Comparison of ENCODE assay signal across 27 mouse cellular contexts in the genomic region with DNA sequence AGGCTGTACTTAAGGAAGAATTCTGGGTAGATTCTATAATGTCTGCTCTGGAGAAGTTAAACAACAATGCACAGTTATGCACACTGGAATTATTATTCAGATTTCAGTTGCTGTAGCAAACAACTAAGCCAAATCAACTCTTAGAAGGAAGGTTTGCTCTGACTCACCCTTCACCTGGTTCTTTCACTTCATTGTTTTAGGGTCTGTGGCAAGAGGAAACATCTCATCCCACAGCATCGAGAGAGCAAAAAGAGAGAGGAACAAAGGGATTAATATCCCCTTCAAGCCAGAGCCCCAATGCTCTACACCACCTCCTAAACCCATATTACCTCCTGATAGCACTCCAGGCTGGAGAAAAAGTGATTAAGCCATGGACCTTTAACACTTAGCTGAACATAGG.
"Had no signal": no experiment of that assay in that cellular context is flagged by ENCODE, and none has a peak within 500 bp of the region (broad histone marks: within the 10 kb centered on the region; RNA-seq: fewer than 3 reads in every experiment).

No protein-coding gene starts in this region.

- H3K4me1 ChIP-seq: embryonic facial prominence, embryonic 10.5 days; embryonic facial prominence, embryonic 12.5 days; embryonic facial prominence, embryonic 13.5 days; embryonic facial prominence, embryonic 15.5 days; forebrain, embryonic 10.5 days; forebrain, embryonic 12.5 days; forebrain, embryonic 13.5 days; forebrain, embryonic 15.5 days had no signal

- H3K9me3 ChIP-seq: embryonic facial prominence, embryonic 10.5 days; embryonic facial prominence, embryonic 12.5 days; embryonic facial prominence, embryonic 13.5 days; embryonic facial prominence, embryonic 15.5 days; forebrain, embryonic 10.5 days; forebrain, embryonic 12.5 days; forebrain, embryonic 13.5 days; forebrain, embryonic 15.5 days had no signal

- H3K27me3 ChIP-seq: embryonic facial prominence, embryonic 12.5 days; embryonic facial prominence, embryonic 13.5 days; embryonic facial prominence, embryonic 15.5 days; forebrain, embryonic 12.5 days; forebrain, embryonic 13.5 days; forebrain, embryonic 15.5 days had no signal

- H3K27ac ChIP-seq: embryonic facial prominence, embryonic 10.5 days; embryonic facial prominence, embryonic 12.5 days; embryonic facial prominence, embryonic 13.5 days; embryonic facial prominence, embryonic 15.5 days; forebrain, embryonic 10.5 days; forebrain, embryonic 12.5 days; forebrain, embryonic 13.5 days; forebrain, embryonic 15.5 days; gastrocnemius, adult 2 months; heart, adult 2 months had no signal

- ATAC-seq: forebrain, embryonic 13.5 days; forebrain, embryonic 14.5 days; forebrain, embryonic 15.5 days; forebrain, embryonic 16.5 days; forebrain, postnatal 0 days had no signal

- DNase-seq: cerebellum, adult 9-10 months; cerebellum, adult 9-11 months; cerebellum, postnatal 10 days; cerebellum, postnatal 14 days; cerebellum, postnatal 25 days; cerebellum, postnatal 36 days; embryo, embryonic 11 days; forebrain, postnatal 0 days; gastrocnemius, adult 2 months; gastrocnemius, postnatal 10 days; gastrocnemius, postnatal 14 days; gastrocnemius, postnatal 25 days; gastrocnemius, postnatal 36 days; heart, adult 11 months; heart, adult 18-20 months; heart, adult 2 months had no signal

- H3K9ac ChIP-seq: embryonic facial prominence, embryonic 12.5 days; embryonic facial prominence, embryonic 13.5 days; embryonic facial prominence, embryonic 15.5 days; forebrain, embryonic 12.5 days; forebrain, embryonic 13.5 days; forebrain, embryonic 15.5 days; forebrain, postnatal 0 days had no signal

- H3K4me3 ChIP-seq: embryonic facial prominence, embryonic 10.5 days; embryonic facial prominence, embryonic 12.5 days; embryonic facial prominence, embryonic 13.5 days; embryonic facial prominence, embryonic 15.5 days; erythroblast, embryonic 14.5 days; forebrain, embryonic 10.5 days; forebrain, embryonic 12.5 days; forebrain, embryonic 13.5 days; forebrain, embryonic 15.5 days; gastrocnemius, adult 2 months; heart, adult 2 months had no signal

- H3K4me2 ChIP-seq: embryonic facial prominence, embryonic 12.5 days; embryonic facial prominence, embryonic 13.5 days; embryonic facial prominence, embryonic 15.5 days; forebrain, embryonic 12.5 days; forebrain, embryonic 13.5 days; forebrain, embryonic 15.5 days had no signal

- H3K36me3 ChIP-seq: embryonic facial prominence, embryonic 10.5 days; embryonic facial prominence, embryonic 12.5 days; embryonic facial prominence, embryonic 13.5 days; embryonic facial prominence, embryonic 15.5 days; forebrain, embryonic 10.5 days; forebrain, embryonic 12.5 days; forebrain, embryonic 15.5 days had no signal
